Comparison of ENCODE assay signal across 31 mouse cellular contexts in genomic region chr7:112780910-112781309, GRCm38 (mm10).
DNase-seq lines count a peak whose midpoint lies in the region; ATAC-seq lines count a peak whose summit lies in the region.
"Had no signal": no experiment of that assay in that cellular context is flagged by ENCODE, and none has a peak within 500 bp of the region (broad histone marks: within the 10 kb centered on the region; RNA-seq: fewer than 3 reads in every experiment).

No protein-coding gene starts in this region.

- intact Hi-C loops in heart, postnatal 10 days (cut with DNase I): no loop called here

- H3K9ac ChIP-seq in heart, embryonic 11.5 days (ENCODE audit: low read depth, low read length): no peak overlapping the region
- H3K9ac ChIP-seq in heart, embryonic 16.5 days (ENCODE audit: low read length): no peak overlapping the region
- no peak overlapping the region for H3K9ac ChIP-seq in intestine, embryonic 15.5 days
- H3K9ac ChIP-seq: embryonic facial prominence, embryonic 15.5 days; forebrain, embryonic 13.5 days; hindbrain, embryonic 12.5 days; limb, embryonic 12.5 days; liver, embryonic 15.5 days; lung, embryonic 14.5 days; midbrain, embryonic 12.5 days; neural tube, embryonic 12.5 days had no signal

- H3K9me3 ChIP-seq in heart, embryonic 11.5 days (replicated peaks; ENCODE audit: control insufficient read depth, low read length): peaks cover 3% of the 10 kb centered on the region; the same call in 1 of the 2 replicates
- no peaks in the 10 kb centered on the region for H3K9me3 ChIP-seq in heart, embryonic 16.5 days (replicated peaks; ENCODE audit: control insufficient read depth, low read length)
- H3K9me3 ChIP-seq in intestine, embryonic 15.5 days: no peaks in the 10 kb centered on the region
- peaks cover 5% of the 10 kb centered on the region; the same call in 1 of the 2 replicates for H3K9me3 ChIP-seq in midbrain, embryonic 10.5 days (replicated peaks)
- H3K9me3 ChIP-seq: embryonic facial prominence, embryonic 15.5 days; forebrain, embryonic 13.5 days; hindbrain, embryonic 12.5 days; limb, embryonic 12.5 days; liver, embryonic 15.5 days; midbrain, embryonic 12.5 days; neural tube, embryonic 12.5 days had no signal

- 0 out of 2 replicates have a peak, but pooled peaks cover 2% of the 10 kb centered on the region for H3K36me3 ChIP-seq in heart, embryonic 11.5 days (ENCODE audit: control insufficient read depth, insufficient read depth, low read length)
- no peaks in the 10 kb centered on the region for H3K36me3 ChIP-seq in heart, embryonic 16.5 days (ENCODE audit: control insufficient read depth, insufficient read depth)
- no peaks in the 10 kb centered on the region for H3K36me3 ChIP-seq in intestine, embryonic 15.5 days
- H3K36me3 ChIP-seq in midbrain, embryonic 10.5 days: peaks cover 14% of the 10 kb centered on the region
- H3K36me3 ChIP-seq: embryonic facial prominence, embryonic 15.5 days; G1E; hindbrain, embryonic 12.5 days; limb, embryonic 12.5 days; liver, embryonic 15.5 days; midbrain, embryonic 12.5 days; neural tube, embryonic 12.5 days had no signal

- H3K27ac ChIP-seq in heart, embryonic 11.5 days (ENCODE audit: low read depth, low read length): peak overlapping the region; percentile 84
- H3K27ac ChIP-seq in heart, embryonic 16.5 days (ENCODE audit: low read length): peak overlapping the region; percentile 9; the same call in 1 of the 2 replicates
- H3K27ac ChIP-seq in intestine, embryonic 15.5 days: no peak overlapping the region; the same call in 1 of the 2 replicates
- H3K27ac ChIP-seq in midbrain, embryonic 10.5 days (replicated peaks): no peak overlapping the region
- H3K27ac ChIP-seq: forebrain, embryonic 13.5 days; heart, adult 2 months; hindbrain, embryonic 12.5 days; hindbrain, postnatal 0 days; limb, embryonic 12.5 days; liver, embryonic 15.5 days; midbrain, embryonic 12.5 days; neural tube, embryonic 12.5 days had no signal

- no peak for DNase-seq in heart, adult 8-10 months (ENCODE audit: low spot score)
- no peak for DNase-seq in heart, postnatal 10 days
- DNase-seq in midbrain, embryonic 10.5 days (ENCODE audit: low spot score): no peak
- DNase-seq in lung, postnatal 36 days: no peak
- DNase-seq: adrenal gland, postnatal 25 days; cerebellum, adult 18-20 months; cerebellum, postnatal 14 days; gastrocnemius, postnatal 14 days; heart, adult 2 months; kidney, adult 11 months; kidney, postnatal 14 days; layer of hippocampus, adult 9-11 months; lung, embryonic 14.5 days; right cerebral cortex, adult 18-20 months; spleen, adult 18-20 months; thymus, adult 18-20 months; thymus, postnatal 25 days had no signal

- WGBS in heart, embryonic 11.5 days (ENCODE audit: insufficient replicate concordance): 28% methylated on average over 6 of the region's 6 CpGs
- 45% methylated on average over 6 of the region's 6 CpGs for WGBS in heart, embryonic 16.5 days
- 58% methylated on average over 6 of the region's 6 CpGs for WGBS in intestine, embryonic 15.5 days
- WGBS in midbrain, embryonic 10.5 days: 83% methylated on average over 6 of the region's 6 CpGs

- no peaks in the 10 kb centered on the region for H3K27me3 ChIP-seq in heart, embryonic 11.5 days (ENCODE audit: control insufficient read depth, insufficient read depth, low read length)
- no peaks in the 10 kb centered on the region for H3K27me3 ChIP-seq in heart, embryonic 16.5 days (ENCODE audit: control insufficient read depth, insufficient read depth, low read length)
- no peaks in the 10 kb centered on the region for H3K27me3 ChIP-seq in intestine, embryonic 15.5 days (replicated peaks)
- no peaks in the 10 kb centered on the region for H3K27me3 ChIP-seq in midbrain, embryonic 10.5 days (ENCODE audit: low read depth, poor library complexity, severe bottlenecking)
- H3K27me3 ChIP-seq: embryonic facial prominence, embryonic 15.5 days; forebrain, embryonic 13.5 days; hindbrain, embryonic 12.5 days; limb, embryonic 12.5 days; liver, embryonic 15.5 days; midbrain, embryonic 12.5 days; neural tube, embryonic 12.5 days had no signal

- no peak overlapping the region for H3K4me3 ChIP-seq in heart, embryonic 11.5 days (ENCODE audit: low read depth, low read length)
- H3K4me3 ChIP-seq in heart, embryonic 16.5 days (ENCODE audit: low read length): no peak overlapping the region
- H3K4me3 ChIP-seq in intestine, embryonic 15.5 days (replicated peaks): no peak overlapping the region
- no peak overlapping the region for H3K4me3 ChIP-seq in midbrain, embryonic 10.5 days
- H3K4me3 ChIP-seq: embryonic facial prominence, embryonic 15.5 days; forebrain, embryonic 13.5 days; heart, adult 2 months; hindbrain, embryonic 12.5 days; limb, embryonic 12.5 days; liver, embryonic 15.5 days; midbrain, embryonic 12.5 days; myocyte; neural tube, embryonic 12.5 days had no signal

- H3K4me1 ChIP-seq in heart, embryonic 11.5 days (ENCODE audit: control insufficient read depth, insufficient read depth, low read length): peaks cover 45% of the 10 kb centered on the region
- H3K4me1 ChIP-seq in heart, embryonic 16.5 days (ENCODE audit: control insufficient read depth, insufficient read depth, low read length): peaks cover 35% of the 10 kb centered on the region
- H3K4me1 ChIP-seq in intestine, embryonic 15.5 days (replicated peaks): peaks cover 18% of the 10 kb centered on the region
- H3K4me1 ChIP-seq in midbrain, embryonic 10.5 days: peaks cover 47% of the 10 kb centered on the region
- H3K4me1 ChIP-seq: liver, embryonic 15.5 days had no signal

- H3K4me2 ChIP-seq in heart, embryonic 11.5 days: no peak overlapping the region
- H3K4me2 ChIP-seq in heart, embryonic 16.5 days (ENCODE audit: low read depth, low read length): no peak overlapping the region
- H3K4me2 ChIP-seq in intestine, embryonic 15.5 days (replicated peaks): no peak overlapping the region
- H3K4me2 ChIP-seq: embryonic facial prominence, embryonic 15.5 days; forebrain, embryonic 13.5 days; hindbrain, embryonic 12.5 days; limb, embryonic 12.5 days; liver, embryonic 15.5 days; lung, embryonic 14.5 days; midbrain, embryonic 12.5 days; neural tube, embryonic 12.5 days had no signal

- ATAC-seq in heart, embryonic 11.5 days (replicated peaks; ENCODE audit: insufficient number of reproducible peaks, low FRiP score, low TSS enrichment): no peak
- ATAC-seq in heart, embryonic 16.5 days (replicated peaks; ENCODE audit: extremely low read depth, insufficient read depth, low FRiP score): no peak
- ATAC-seq in intestine, embryonic 15.5 days: peak; percentile 83
- ATAC-seq: CD4-positive, CD25-positive, alpha-beta regulatory T cell, adult 4 months; forebrain, embryonic 13.5 days; hindbrain, postnatal 0 days had no signal

Comparison
In these comparisons a context has a peak if more than half of its experiments do, and no peak if none do; other contexts are left out.
1. H3K27ac ChIP-seq: peak in heart, embryonic 11.5 days (single experiment) and heart, embryonic 16.5 days (single experiment); none in intestine, embryonic 15.5 days (single experiment) and midbrain, embryonic 10.5 days (single experiment).